Mouse (Mus musculus) hindlimb bud, embryonic 11.5 days (tissue): ENCODE measurements around the gene Dtx1.

ENCODE experiments used
- DNase-seq: peaks from one replicate; pipeline ENCODE4 v3.0.0-alpha.2; 2012; ENCODE audit warnings: low read depth, low spot score; ENCODE audit errors: extremely low spot score

Dtx1 gene

GRCm38 (mm10) chr5:120704421-120704820, 7.3 kb downstream of the Dtx1 start:
- no peak for DNase-seq

GRCm38 (mm10) chr5:120703660-120704059, 8.1 kb downstream of the Dtx1 start:
- DNase-seq: no peak

GRCm38 (mm10) chr5:120702969-120703368, 8.8 kb downstream of the Dtx1 start:
- no peak for DNase-seq

GRCm38 (mm10) chr5:120702421-120702820, 9.3 kb downstream of the Dtx1 start:
- no peak for DNase-seq

- no peak for DNase-seq
Measured at GRCm38 (mm10) chr5:120700996-120701790, 10.5 kb downstream of the Dtx1 start.

GRCm38 (mm10) chr5:120698801-120699391, 12.8 kb downstream of the Dtx1 start:
- no peak for DNase-seq

- DNase-seq: no peak
Measured at GRCm38 (mm10) chr5:120698181-120698580, 13.5 kb downstream of the Dtx1 start.

GRCm38 (mm10) chr5:120696865-120697264, 14.9 kb downstream of the Dtx1 start:
- no peak for DNase-seq

GRCm38 (mm10) chr5:120696057-120696743, 15.5 kb downstream of the Dtx1 start:
- DNase-seq: no peak

- DNase-seq: no peak
Measured at GRCm38 (mm10) chr5:120694695-120695074, 17.0 kb downstream of the Dtx1 start.

- no peak for DNase-seq
Measured at GRCm38 (mm10) chr5:120693931-120694694, 17.6 kb downstream of the Dtx1 start.

- no peak for DNase-seq
Measured at GRCm38 (mm10) chr5:120692034-120692433, 19.7 kb downstream of the Dtx1 start.

- no peak for DNase-seq
Measured at GRCm38 (mm10) chr5:120690417-120690816, 21.3 kb downstream of the Dtx1 start.

- DNase-seq: no peak
Measured at GRCm38 (mm10) chr5:120688434-120688833, 23.3 kb downstream of the Dtx1 start.

- no peak for DNase-seq
Measured at GRCm38 (mm10) chr5:120687897-120688296, 23.8 kb downstream of the Dtx1 start.

GRCm38 (mm10) chr5:120687484-120687851, 24.3 kb downstream of the Dtx1 start:
- no peak for DNase-seq

GRCm38 (mm10) chr5:120686749-120687483, 24.8 kb downstream of the Dtx1 start:
- DNase-seq: no peak

- DNase-seq: no peak
Measured at GRCm38 (mm10) chr5:120685678-120686077, 26.0 kb downstream of the Dtx1 start.

GRCm38 (mm10) chr5:120682982-120683771, 28.6 kb downstream of the Dtx1 start:
- DNase-seq: no peak

GRCm38 (mm10) chr5:120680918-120681317, 30.8 kb downstream of the Dtx1 start:
- no peak for DNase-seq
